Mouse (Mus musculus): ENCODE data around the gene Gripap1.

- TF ChIP-seq CTCF (conservative IDR thresholded peaks at IDR 0.05; ENCODE audit: low read length) (0 out of 2 replicates have a peak, but pooled peaks have one; percentile 1), NANOG (IDR thresholded peaks at IDR 0.05; ENCODE audit: borderline replicate concordance, low read length) (no peak)
These were observed 20.1 kb upstream of the Gripap1 start for GRCm38 (mm10) chrX:7769302-7770017.
